Mouse (Mus musculus): Measurements from ENCODE around the gene Rhox3e. TPM values are rescaled to one million over a fixed set of nuclear protein-coding genes. Genes with fewer than 3 reads are reported as not detected.

The Rhox3e gene
- polyA plus RNA-seq (2012; rRNA removed), result not detected in 2 replicates

GRCm38 (mm10) chrX:37541719-37542118 is at the start of gene Rhox3e:
Gene Rhox3e, plus strand, starts transcription at chrX:37542019.

DNA sequence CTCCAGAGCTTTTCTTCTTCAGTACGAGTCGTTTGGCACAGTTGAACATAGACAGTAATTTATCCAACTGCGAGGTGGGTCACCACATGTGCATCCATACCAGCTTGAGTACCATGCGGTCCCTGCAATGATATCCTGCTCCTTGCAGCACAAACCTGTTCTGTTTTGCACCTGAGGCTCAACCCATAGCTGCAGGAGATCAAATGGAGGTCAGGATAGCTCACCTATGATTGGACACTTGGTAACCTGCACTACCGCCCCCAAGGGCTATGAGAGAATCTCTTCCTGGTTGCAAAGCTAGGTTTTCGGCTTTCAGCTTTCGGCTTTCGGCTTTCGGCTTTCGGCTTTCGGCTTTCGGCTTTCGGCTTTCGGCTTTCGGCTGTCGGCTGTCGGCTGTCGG is 27.8 kb upstream of the Rhox3e start, which contains the start of gene Rhox4d:
Rhox4d (plus strand) TSS at position 301 of the 400 bp plus-strand sequence.

DNA sequence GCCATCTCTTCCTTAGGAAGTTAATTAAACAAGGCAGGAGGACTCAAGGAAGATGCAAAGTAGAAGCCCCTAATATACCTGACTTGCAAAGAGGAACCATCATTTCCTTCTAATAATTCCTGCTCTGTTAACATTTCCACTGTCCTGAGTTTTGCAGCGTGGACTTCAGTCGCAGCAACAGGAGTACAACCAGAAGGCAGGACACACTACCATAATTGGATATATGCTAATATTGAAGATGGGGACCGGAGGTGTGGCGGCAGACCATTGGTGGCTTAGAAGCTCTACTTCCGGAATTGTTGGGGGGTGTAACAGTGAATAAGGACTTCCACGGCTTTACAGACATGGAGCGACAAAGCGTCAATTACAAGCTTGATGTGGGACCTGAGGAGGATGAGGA is 11.7 kb upstream of the Rhox3e start, which contains the start of gene Rhox2e:
Rhox2e (plus strand) TSS at position 301 of the 400 bp plus-strand sequence.

DNA sequence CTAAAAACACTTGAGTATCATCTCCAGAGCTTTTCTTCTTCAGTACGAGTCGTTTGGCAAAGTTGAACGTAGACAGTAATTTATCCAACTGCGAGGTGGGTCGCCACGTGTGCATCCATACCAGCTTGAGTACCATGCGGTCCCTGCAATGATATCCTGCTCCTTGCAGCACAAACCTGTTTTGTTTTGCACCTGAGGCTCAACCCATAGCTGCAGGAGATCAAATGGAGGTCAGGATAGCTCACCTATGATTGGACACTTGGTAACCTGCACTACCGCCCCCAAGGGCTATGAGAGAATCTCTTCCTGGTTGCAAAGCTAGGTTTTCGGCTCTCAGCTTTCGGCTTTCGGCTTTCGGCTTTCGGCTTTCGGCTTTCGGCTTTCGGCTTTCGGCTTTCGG is 15.3 kb downstream of the Rhox3e start, which contains the start of gene Rhox4e:
Rhox4e (plus strand) TSS at position 301 of the 400 bp plus-strand sequence.

DNA sequence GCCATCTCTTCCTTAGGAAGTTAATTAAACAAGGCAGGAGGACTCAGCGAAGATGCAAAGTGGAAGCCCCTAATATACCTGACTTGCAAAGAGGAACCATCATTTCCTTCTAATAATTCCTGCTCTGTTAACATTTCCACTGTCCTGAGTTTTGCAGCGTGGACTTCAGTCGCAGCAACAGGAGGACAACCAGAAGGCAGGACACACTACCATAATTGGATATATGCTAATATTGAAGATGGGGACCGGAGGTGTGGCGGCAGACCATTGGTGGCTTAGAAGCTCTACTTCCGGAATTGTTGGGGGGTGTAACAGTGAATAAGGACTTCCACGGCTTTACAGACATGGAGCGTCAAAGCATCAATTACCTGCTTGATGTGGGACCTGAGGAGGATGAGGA is 29.3 kb downstream of the Rhox3e start, which contains the start of gene Rhox2f:
Rhox2f (plus strand) TSS at position 301 of the 400 bp plus-strand sequence.

GRCm38 (mm10) chrX:37580692-37581091 is 38.9 kb downstream of the Rhox3e start, which contains the start of gene Rhox3f:
Gene Rhox3f, plus strand, starts transcription at chrX:37580992.

Other genes starting within 250 kb of the Rhox3e start
- not detected in 2 replicates for gene Rhox3a2, start 162.0 kb upstream of the Rhox3e start, polyA plus RNA-seq (2012; rRNA removed)
- gene Rhox4a2, start 151.2 kb upstream of the Rhox3e start, polyA plus RNA-seq (2012; rRNA removed), result not detected in 2 replicates
- gene Rhox2b, start 130.0 kb upstream of the Rhox3e start, polyA plus RNA-seq (2012; rRNA removed), result not detected in 2 replicates
- gene Rhox4b, start 109.5 kb upstream of the Rhox3e start, polyA plus RNA-seq (2012; rRNA removed), result not detected in 2 replicates
- not detected in 2 replicates for gene Rhox2c, start 88.3 kb upstream of the Rhox3e start, polyA plus RNA-seq (2012; rRNA removed)
- gene Rhox3c, start 83.4 kb upstream of the Rhox3e start, polyA plus RNA-seq (2012; rRNA removed), result not detected in 2 replicates
- gene Rhox4c, start 61.7 kb upstream of the Rhox3e start, polyA plus RNA-seq (2012; rRNA removed), result not detected in 2 replicates
- gene Rhox2d, start 48.6 kb upstream of the Rhox3e start, polyA plus RNA-seq (2012; rRNA removed), result not detected in 2 replicates
- gene Rhox4d, start 27.7 kb upstream of the Rhox3e start, polyA plus RNA-seq (2012; rRNA removed), result not detected in 2 replicates
- gene Rhox2e, start 11.6 kb upstream of the Rhox3e start, polyA plus RNA-seq (2012; rRNA removed), result not detected in 2 replicates
- not detected in 2 replicates for gene Rhox4e, start 15.4 kb downstream of the Rhox3e start, polyA plus RNA-seq (2012; rRNA removed)
- not detected in 2 replicates for gene Rhox2f, start 29.4 kb downstream of the Rhox3e start, polyA plus RNA-seq (2012; rRNA removed)
- gene Rhox3f, start 39.0 kb downstream of the Rhox3e start, polyA plus RNA-seq (2012; rRNA removed), result not detected in 2 replicates
- gene Rhox4f, start 65.7 kb downstream of the Rhox3e start, polyA plus RNA-seq (2012; rRNA removed), result not detected in 2 replicates
- gene Rhox3g, start 86.6 kb downstream of the Rhox3e start, polyA plus RNA-seq (2012; rRNA removed), result not detected in 2 replicates
- gene Rhox2g, start 101.5 kb downstream of the Rhox3e start, polyA plus RNA-seq (2012; rRNA removed), result not detected in 2 replicates
- not detected in 2 replicates for gene Rhox4g, start 109.3 kb downstream of the Rhox3e start, polyA plus RNA-seq (2012; rRNA removed)
- not detected in 2 replicates for gene Rhox3h, start 126.7 kb downstream of the Rhox3e start, polyA plus RNA-seq (2012; rRNA removed)
- gene Rhox2h, start 131.3 kb downstream of the Rhox3e start, polyA plus RNA-seq (2012; rRNA removed), result not detected in 2 replicates

All from stomach, adult 2 months (tissue).